Comparison of ENCODE assay signal across 20 mouse cellular contexts in genomic region chr12:75983336-75983735, GRCm38 (mm10).
A peak's percentile ranks its signal among the peaks of the same experiment; 100 is the strongest.
DNase-seq lines count a peak whose midpoint lies in the region; ATAC-seq and TF ChIP-seq lines count a peak whose summit lies in the region.
"Had no signal": no experiment of that assay in that cellular context is flagged by ENCODE, and none has a peak within 500 bp of the region (broad histone marks: within the 10 kb centered on the region; RNA-seq: fewer than 3 reads in every experiment).

No protein-coding gene starts in this region.

- no peak overlapping the region for H3K9ac ChIP-seq in heart, embryonic 12.5 days
- H3K9ac ChIP-seq in heart, embryonic 16.5 days (ENCODE audit: low read length) = no peak overlapping the region
- no peak overlapping the region for H3K9ac ChIP-seq in heart, adult 2 months (ENCODE audit: low read depth, low read length)
- H3K9ac ChIP-seq in limb, embryonic 15.5 days = no peak overlapping the region
- H3K9ac ChIP-seq: embryonic facial prominence, embryonic 13.5 days; forebrain, embryonic 12.5 days; hindbrain, embryonic 15.5 days had no signal

- intact Hi-C loops in heart, postnatal 36 days (cut with DNase I) = no loop called here
- intact Hi-C loops in heart, adult 2 months (cut with DNase I) = no loop called here

- no peak overlapping the region for H3K4me2 ChIP-seq in heart, embryonic 12.5 days
- H3K4me2 ChIP-seq in heart, embryonic 16.5 days (ENCODE audit: low read depth, low read length) = no peak overlapping the region
- H3K4me2 ChIP-seq in limb, embryonic 15.5 days = no peak overlapping the region
- H3K4me2 ChIP-seq: embryonic facial prominence, embryonic 13.5 days; forebrain, embryonic 12.5 days; hindbrain, embryonic 15.5 days had no signal

- WGBS in heart, embryonic 12.5 days = 27% methylated on average over 8 of the region's 8 CpGs
- 34% methylated on average over 8 of the region's 8 CpGs for WGBS in heart, embryonic 16.5 days
- WGBS in heart, adult 2 months = 54% methylated on average over 8 of the region's 8 CpGs
- WGBS in limb, embryonic 15.5 days = 66% methylated on average over 8 of the region's 8 CpGs

- H3K27ac ChIP-seq in heart, embryonic 12.5 days (ENCODE audit: poor library complexity, severe bottlenecking) = peak overlapping the region; percentile 44; the same call in 1 of the 2 replicates
- H3K27ac ChIP-seq in heart, embryonic 16.5 days (ENCODE audit: low read length) = peak overlapping the region; percentile 40; the same call in 1 of the 2 replicates
- H3K27ac ChIP-seq in heart, adult 2 months = no peak overlapping the region
- peak overlapping the region; percentile 13; the same call in 1 of the 2 replicates for H3K27ac ChIP-seq in limb, embryonic 15.5 days
- H3K27ac ChIP-seq: embryonic facial prominence, embryonic 13.5 days; forebrain, embryonic 12.5 days; hindbrain, embryonic 15.5 days had no signal

- no peaks in the 10 kb centered on the region for H3K9me3 ChIP-seq in heart, embryonic 12.5 days (replicated peaks)
- no peaks in the 10 kb centered on the region for H3K9me3 ChIP-seq in heart, embryonic 16.5 days (replicated peaks; ENCODE audit: control insufficient read depth, low read length)
- no peaks in the 10 kb centered on the region for H3K9me3 ChIP-seq in limb, embryonic 15.5 days
- H3K9me3 ChIP-seq: embryonic facial prominence, embryonic 13.5 days; forebrain, embryonic 12.5 days; hindbrain, embryonic 15.5 days had no signal

- DNase-seq in heart, postnatal 36 days = no peak
- DNase-seq in heart, adult 2 months = no peak
- DNase-seq in R1 (ENCODE audit: low read depth, low spot score) = peak; percentile 50
- DNase-seq in T-cell, adult 2 months (ENCODE audit: low spot score) = no peak
- DNase-seq: adrenal gland, postnatal 14 days; cerebellum, adult 18-20 months; cerebellum, adult 9-11 months; cerebellum, postnatal 36 days; gastrocnemius, postnatal 10 days; kidney, adult 2 months had no signal

- TF ChIP-seq CTCF in heart, adult 2 months (IDR thresholded peaks at IDR 0.05) = no peak

- H3K36me3 ChIP-seq in heart, embryonic 12.5 days = peaks cover 46% of the 10 kb centered on the region
- H3K36me3 ChIP-seq in heart, embryonic 16.5 days (ENCODE audit: control insufficient read depth, insufficient read depth) = peaks cover 11% of the 10 kb centered on the region
- H3K36me3 ChIP-seq in heart, adult 2 months (ENCODE audit: control insufficient read depth, insufficient read depth, low read length) = no peaks in the 10 kb centered on the region
- peaks cover 14% of the 10 kb centered on the region; the same call in 1 of the 2 replicates for H3K36me3 ChIP-seq in limb, embryonic 15.5 days

- no peak for TF ChIP-seq POLR2A in heart, adult 2 months (IDR thresholded peaks at IDR 0.05; ENCODE audit: insufficient read depth, low read depth, low read length)

- TF ChIP-seq EP300 in heart, adult 2 months (IDR thresholded peaks at IDR 0.05; ENCODE audit: insufficient read depth, low read depth, low read length) = no peak

- no peak for ATAC-seq in heart, embryonic 12.5 days (ENCODE audit: insufficient number of reproducible peaks, low FRiP score)
- ATAC-seq in heart, embryonic 16.5 days (replicated peaks; ENCODE audit: extremely low read depth, insufficient read depth, low FRiP score) = no peak
- ATAC-seq in limb, embryonic 15.5 days (ENCODE audit: insufficient number of reproducible peaks, low FRiP score, low TSS enrichment, low read depth) = no peak
- ATAC-seq: activated CD4-positive, CD25-positive, alpha-beta regulatory T cell, adult 4 months; forebrain, embryonic 16.5 days; intestine, embryonic 16.5 days had no signal

- no peaks in the 10 kb centered on the region for H3K27me3 ChIP-seq in heart, embryonic 12.5 days (replicated peaks)
- H3K27me3 ChIP-seq in heart, embryonic 16.5 days (ENCODE audit: control insufficient read depth, insufficient read depth, low read length) = no peaks in the 10 kb centered on the region
- no peaks in the 10 kb centered on the region for H3K27me3 ChIP-seq in heart, adult 2 months (ENCODE audit: control insufficient read depth, insufficient read depth, low read length)
- no peaks in the 10 kb centered on the region for H3K27me3 ChIP-seq in limb, embryonic 15.5 days
- H3K27me3 ChIP-seq: CH12.LX; embryonic facial prominence, embryonic 13.5 days; forebrain, embryonic 12.5 days; hindbrain, embryonic 15.5 days had no signal

- H3K4me1 ChIP-seq in heart, embryonic 12.5 days (replicated peaks) = peaks cover 24% of the 10 kb centered on the region
- H3K4me1 ChIP-seq in heart, embryonic 16.5 days (ENCODE audit: control insufficient read depth, insufficient read depth, low read length) = peaks cover 7% of the 10 kb centered on the region
- no peaks in the 10 kb centered on the region for H3K4me1 ChIP-seq in heart, adult 2 months (ENCODE audit: control insufficient read depth, insufficient read depth, low read length)
- peaks cover 8% of the 10 kb centered on the region; the same call in 1 of the 2 replicates for H3K4me1 ChIP-seq in limb, embryonic 15.5 days
- H3K4me1 ChIP-seq: embryonic facial prominence, embryonic 13.5 days; hindbrain, embryonic 15.5 days had no signal

- no peak overlapping the region for H3K4me3 ChIP-seq in heart, embryonic 12.5 days
- no peak overlapping the region for H3K4me3 ChIP-seq in heart, embryonic 16.5 days (ENCODE audit: low read length)
- H3K4me3 ChIP-seq in heart, adult 2 months = no peak overlapping the region
- H3K4me3 ChIP-seq in limb, embryonic 15.5 days = no peak overlapping the region
- H3K4me3 ChIP-seq: embryonic facial prominence, embryonic 13.5 days; forebrain, embryonic 12.5 days; hindbrain, embryonic 15.5 days had no signal

- no peaks in the 10 kb centered on the region for H3K79me2 ChIP-seq in heart, adult 2 months (replicated peaks; ENCODE audit: control insufficient read depth, insufficient read depth, low read length)
